Mouse (Mus musculus) layer of hippocampus, postnatal 10 days (tissue): ENCODE results near the gene Tmprss3. TPM values are rescaled to one million over a fixed set of nuclear protein-coding genes. Genes with fewer than 3 reads are reported as not detected.

Experiments used
- DNase-seq, 2 experiments: peaks; one replicate each; pipeline ENCODE4 v3.0.0; 2021; ENCODE audit warnings: low spot score in 2 of 2
- long read RNA-seq: library from polyadenylated mRNA; stranded (forward); transcript quantifications from one replicate; pipeline ENCODE4 v2.0.0, GENCODE M21; 2023
- total RNA-seq, 2 experiments: library from RNA; stranded (reverse); gene quantifications; 2 replicates each; pipeline ENCODE4 v1.2.3; 2021

Gene Tmprss3
- total RNA-seq = not detected
- long read RNA-seq = 0 reads

- no peak for DNase-seq
Observed at GRCm38 (mm10) chr17:31198877-31199276, at the start of gene Tmprss3. Gene Tmprss3, minus strand, starts transcription at chr17:31198977.

DNA sequence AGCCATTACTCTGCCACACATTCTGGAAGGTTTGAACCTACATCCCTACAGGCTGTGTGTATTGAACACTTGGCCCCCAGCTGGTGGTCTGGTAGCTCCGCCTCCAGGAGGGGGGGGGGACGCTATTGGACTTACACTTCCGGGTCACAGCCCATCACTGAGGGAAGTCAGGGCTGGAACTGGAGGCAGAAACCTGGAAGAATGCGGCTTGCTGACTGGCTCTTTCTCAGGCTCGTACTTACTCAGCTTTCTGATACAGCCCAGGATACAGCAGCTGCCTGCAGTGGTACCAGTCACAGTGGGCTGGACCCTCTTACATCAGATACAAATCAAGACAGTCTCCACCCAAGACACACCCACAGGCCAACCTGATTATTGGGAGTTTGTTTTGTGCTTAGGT is 48.4 kb upstream of the Tmprss3 start:
- DNase-seq = no peak

- no peak for DNase-seq
Observed at GRCm38 (mm10) chr17:31245321-31245720, 46.5 kb upstream of the Tmprss3 start.

DNA sequence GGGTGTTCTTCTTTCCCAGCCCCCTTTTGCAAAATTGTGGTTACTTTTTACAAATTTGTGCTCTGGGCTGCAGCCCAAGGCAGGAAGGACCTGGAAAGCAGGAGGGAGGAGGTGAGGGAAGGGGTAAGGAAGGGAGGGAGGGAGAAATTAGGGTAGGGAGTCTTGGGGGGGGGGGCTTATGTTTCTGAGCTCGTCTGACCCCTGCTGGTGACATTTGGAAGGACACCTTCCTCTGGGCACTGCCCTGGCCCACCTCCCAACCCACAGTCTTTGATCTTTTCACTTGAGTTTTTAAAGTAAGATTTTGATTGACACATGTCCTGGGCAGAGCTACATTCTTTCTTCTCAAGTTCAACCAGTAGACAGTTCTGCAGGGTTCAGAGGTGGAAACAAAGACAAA is 44.0 kb upstream of the Tmprss3 start:
- DNase-seq = no peak

GRCm38 (mm10) chr17:31241156-31241555 is 42.4 kb upstream of the Tmprss3 start:
- DNase-seq = no peak

GRCm38 (mm10) chr17:31238234-31239020 is 39.6 kb upstream of the Tmprss3 start:
- no peak for DNase-seq

DNA sequence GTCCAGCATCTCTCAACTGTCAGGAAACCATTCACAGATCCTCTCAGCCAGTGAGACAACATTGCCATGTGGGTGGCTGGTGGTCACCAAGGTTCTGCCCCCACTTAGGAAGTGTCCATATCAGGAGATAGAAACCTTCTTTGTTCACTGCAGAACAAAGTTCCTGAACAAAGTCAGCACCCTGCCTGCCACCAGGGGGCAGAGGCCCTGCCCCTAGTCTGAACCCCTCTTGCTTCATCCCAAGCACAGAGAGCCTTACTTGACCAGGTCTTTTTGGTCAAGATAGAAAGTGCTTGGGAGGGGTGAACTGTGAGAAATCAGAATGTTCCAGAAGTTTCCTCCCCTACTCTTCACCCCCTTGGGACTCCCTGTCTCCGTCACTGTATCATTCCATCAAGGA is 37.1 kb upstream of the Tmprss3 start:
- DNase-seq = no peak

DNA sequence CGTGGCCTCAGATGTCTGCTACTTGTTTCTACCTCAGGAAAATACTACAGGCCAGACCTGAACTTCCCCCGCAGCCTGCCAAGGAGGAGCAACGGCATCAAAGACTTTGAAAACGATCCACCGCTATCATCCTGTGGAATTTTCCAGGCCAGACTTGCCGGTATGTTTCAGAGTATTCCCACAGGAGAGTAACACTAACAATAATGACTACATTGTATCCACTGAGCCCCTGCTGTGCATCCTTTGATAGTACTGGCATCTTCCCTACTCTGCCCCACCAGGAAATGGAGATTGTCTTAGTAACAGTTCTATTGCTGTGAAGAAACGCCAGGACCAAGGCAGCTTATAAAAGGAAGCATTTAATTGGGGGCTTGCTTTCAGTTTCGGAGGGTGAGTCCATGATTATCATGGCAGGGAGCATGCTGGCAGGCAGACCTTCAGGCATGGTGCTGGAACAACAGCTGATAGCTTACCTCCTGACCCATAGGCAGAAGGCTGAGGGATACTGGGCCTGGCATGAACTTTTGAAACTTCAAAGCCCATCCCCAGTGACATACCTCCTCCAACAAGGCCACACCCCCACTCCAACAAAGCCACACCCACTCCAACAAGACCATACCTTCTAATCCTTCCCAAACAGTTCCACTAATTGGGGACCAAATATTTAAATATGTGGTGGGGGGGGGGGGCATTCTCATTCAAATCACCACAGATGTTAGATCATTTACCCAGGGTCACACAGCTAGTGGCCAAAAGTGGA is 33.7 kb upstream of the Tmprss3 start:
- DNase-seq = no peak

- DNase-seq = no peak
Observed at GRCm38 (mm10) chr17:31231780-31232179, 33.0 kb upstream of the Tmprss3 start.

- no peak for DNase-seq
Observed at GRCm38 (mm10) chr17:31226931-31227330, 28.2 kb upstream of the Tmprss3 start.

DNA sequence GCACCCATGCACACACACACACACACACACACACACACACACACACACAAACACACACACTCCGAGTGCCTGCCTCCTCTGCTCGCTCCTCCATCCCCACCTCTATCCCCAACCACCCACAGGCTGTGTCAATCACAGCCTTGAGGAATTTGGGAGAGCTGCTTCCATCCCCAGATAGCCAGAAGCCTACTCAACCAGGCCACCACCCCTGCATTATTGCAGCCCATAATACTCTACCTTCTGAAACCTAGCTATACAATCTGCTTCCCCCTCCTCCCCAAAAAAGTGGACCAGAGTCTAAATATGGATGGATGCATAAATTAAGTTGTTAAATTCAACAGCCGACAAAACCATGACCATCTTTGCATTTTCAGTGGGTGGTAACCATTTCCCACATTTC is 27.6 kb upstream of the Tmprss3 start:
- no peak for DNase-seq

DNA sequence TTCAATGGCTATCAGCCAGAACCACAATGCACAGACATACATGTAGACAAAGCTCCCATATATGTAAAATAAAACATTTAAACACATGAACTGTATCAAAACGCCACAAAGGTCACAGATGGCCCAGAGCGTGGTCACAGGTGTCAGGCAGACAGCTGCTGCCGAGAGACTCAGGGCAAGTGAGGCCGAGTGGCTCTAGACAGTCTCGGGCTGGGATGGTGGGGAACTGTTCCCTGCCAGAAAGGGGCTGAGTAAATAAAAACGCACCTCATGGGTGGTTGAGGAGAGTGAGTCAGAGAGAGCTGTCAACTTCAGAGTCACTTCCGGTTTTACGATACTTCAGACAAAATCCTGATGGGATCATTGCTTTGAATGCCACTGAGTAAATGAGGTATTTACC is 25.8 kb upstream of the Tmprss3 start:
- no peak for DNase-seq

DNA sequence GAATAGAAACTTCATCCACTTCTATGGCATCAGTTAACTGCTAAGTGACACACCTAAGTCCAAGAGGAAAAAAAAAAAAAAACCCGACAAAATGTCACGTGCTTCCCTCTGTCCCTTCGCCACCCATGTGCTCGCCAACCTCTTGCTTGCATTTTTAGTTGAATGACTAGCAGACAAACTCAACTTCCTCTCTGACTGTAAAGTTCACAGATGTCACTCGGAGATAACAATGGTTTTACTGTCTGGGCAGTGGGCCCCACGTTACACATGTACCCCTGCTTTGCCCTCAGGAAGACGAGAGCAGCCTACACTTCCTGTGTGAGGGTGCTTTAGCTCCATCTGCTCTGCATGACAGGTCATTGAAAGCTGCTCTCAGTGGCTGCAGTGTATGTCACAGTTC is 25.1 kb upstream of the Tmprss3 start:
- DNase-seq = no peak

DNA sequence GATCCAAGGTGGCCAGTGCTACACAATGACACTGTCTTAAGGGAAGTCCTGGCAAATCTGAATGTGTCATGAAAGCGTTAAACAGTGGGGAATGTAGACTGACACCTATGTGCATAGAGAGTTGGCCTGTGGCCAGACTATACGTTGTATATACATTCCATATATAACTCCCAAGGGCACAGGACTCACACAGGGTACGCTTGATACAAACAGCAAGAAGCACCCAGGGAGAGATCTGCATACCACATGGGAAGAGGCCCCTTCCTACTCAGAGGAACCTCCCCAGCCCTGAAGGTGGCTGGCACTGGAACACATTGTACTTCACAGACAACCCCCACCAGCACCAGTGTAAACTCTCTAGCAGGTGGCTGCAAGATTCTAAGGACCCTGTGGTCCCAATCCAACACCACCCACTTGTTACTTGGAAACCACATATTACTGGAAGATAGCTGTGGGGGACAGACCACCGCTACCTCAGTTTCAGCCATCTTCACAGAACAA is 24.1 kb upstream of the Tmprss3 start:
- no peak for DNase-seq

DNA sequence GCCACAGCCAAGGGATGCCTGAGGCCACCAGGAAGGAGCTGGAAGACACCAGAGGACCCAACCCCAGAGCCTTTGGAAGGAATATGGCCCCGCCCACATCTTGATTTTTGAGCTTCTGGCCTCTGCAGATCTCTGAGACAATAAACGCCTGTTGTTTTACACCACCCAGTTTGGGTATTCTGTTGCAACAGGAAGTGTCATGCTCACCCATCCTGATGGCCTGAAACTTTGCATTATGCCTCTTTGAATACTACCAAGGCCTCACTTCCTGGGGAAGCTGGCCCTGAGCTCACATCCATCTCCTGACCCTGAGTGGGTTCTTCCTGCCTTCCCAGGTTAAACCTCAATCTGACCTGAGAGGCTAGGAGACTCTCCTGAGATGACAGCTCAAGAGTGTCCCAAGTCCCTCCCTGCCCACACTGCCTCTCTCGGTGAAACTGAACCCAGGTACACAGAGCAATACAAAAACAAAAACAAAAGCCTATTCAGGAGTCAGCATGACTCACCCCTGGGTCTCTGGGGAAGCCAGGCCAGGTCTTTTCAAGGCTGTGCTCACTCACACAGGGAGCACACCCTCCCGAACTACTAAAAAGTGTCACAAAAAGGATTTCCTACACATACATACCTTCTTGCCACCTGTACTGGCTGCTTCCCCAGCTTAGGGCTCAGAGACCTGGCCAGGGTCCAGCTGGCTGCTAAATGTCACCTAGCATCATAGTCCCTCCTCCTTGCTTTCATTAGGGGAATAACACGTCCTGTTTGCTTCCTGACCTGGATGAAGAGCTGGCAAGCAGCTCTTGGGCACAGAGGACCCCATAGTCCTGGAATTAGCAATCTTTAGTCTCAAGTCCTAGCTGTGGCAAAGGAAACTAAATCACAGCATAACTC is 17.5 kb upstream of the Tmprss3 start:
- DNase-seq = no peak

GRCm38 (mm10) chr17:31211881-31212280 is 13.1 kb upstream of the Tmprss3 start:
- no peak for DNase-seq

DNA sequence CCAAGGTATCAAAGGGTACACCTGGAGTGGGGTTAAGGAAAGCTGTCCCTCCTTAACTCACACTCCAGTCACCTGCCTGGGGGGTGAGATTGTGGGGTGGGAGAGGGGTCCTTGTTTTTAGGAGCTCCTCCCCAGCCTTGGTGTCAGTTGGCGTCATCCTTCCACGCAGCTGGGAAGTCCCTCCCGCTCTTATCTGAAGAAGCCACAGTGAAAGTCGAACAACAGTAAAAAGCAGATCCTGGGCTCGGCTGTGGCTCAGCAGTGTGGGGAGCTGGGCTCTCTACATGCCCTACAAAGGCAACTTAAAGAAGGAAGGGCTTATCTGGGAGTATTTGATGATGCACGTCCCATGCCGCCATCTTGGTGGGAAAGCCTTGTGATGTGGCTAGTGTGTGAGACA is 11.5 kb upstream of the Tmprss3 start:
- DNase-seq = no peak

DNA sequence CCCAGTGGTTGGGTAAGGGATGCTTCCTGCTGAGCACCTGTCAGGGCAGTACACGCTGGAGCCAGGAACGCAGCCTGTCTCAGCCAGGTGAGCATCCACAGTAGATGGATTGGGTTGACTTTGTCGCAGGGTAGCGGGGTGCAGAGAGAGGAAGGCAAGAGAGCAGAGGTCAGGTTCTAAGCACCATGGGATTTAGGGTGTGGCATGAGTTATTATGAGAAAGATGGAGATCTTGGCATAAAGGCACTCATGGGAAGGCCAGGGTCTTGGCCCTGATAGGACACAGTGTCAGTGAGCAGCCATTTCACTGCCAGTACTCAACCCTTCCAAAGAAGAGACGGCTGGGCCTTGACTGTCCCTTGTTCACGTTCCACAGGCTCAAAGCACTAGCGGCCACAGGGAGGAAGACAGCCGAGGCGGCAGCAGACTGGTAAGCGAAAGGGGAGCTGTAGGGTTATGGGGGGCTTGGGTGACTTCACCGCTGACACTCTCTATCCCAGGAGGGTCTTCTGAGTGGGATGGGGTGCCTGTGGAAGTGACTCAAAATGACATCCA is 10.7 kb upstream of the Tmprss3 start:
- no peak for DNase-seq

GRCm38 (mm10) chr17:31208654-31209053 is 9.9 kb upstream of the Tmprss3 start:
- no peak for DNase-seq

- DNase-seq = no peak
Observed at GRCm38 (mm10) chr17:31207771-31208334, 9.1 kb upstream of the Tmprss3 start, which contains the start of gene Ubash3a. Gene Ubash3a, plus strand, starts transcription at chr17:31207873.

DNA sequence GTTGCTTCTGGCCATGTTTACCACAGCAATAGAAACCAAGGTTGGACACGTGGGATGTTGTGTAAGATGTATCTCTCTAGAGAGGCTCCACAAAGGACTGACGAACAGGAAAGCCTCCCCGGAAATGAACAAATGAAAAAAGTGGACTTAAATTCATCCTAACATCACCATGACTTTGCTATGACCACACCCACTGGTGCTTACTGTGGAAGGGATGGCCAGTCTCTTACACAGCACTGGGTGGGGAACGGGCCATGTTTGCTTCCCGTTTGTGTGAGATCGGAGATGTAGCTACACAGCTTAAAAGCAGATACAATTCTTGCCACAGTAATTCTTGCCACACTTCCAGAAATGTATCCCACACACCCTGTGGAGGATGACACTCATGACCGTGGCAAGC is 2.5 kb downstream of the Tmprss3 start:
- DNase-seq = no peak
